Mouse (Mus musculus) fibroblast of lung, adult 2 months (primary cell): Measurements from ENCODE around the gene Rgs3.

ENCODE experiments used
- DNase-seq: peaks from one replicate; pipeline ENCODE4 v3.0.0-alpha.2; 2011; ENCODE audit warnings: low read depth

Gene Rgs3

DNA sequence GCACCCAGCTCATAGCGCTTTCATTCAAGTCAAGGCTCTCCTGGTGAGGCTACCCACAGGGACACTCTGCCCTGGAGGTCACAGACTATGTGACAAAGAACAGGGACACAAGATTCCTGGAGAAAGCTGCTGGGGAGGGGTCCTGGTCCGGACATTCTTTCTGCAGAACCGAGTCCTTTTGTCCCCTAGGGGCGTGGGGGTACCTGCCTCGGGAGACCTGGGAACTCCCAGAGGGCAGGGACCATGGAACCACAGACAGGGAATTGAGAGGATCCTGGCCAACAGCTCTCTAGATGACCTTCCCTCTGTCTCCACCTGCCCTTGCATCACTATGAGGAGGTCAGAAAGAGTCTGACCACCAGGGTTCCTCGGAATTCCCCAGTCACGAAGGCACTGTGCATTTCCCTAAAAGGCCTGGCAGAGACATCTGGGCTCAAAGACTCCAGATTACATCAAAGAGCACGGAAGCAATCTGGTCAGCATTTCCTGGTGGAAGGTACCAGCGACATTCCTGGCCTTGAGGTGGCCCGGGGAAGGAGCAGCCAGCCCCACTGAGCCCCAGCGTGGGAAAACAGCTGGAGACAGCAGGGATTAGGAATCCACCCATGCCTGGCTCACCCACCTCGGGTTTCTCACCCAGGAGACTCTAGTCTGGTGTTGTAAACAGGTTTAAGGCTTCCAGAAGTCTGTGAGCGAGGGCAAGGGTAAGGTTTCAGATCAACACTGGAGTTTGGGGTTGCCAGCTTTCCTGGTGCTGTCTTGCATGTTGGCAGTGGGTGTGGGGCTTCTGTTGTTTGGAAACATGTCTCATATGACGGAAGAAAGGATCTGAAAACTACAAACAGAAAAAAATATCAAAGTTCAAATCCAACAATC is 183.5 kb downstream of the Rgs3 start:
- DNase-seq, result no peak

DNA sequence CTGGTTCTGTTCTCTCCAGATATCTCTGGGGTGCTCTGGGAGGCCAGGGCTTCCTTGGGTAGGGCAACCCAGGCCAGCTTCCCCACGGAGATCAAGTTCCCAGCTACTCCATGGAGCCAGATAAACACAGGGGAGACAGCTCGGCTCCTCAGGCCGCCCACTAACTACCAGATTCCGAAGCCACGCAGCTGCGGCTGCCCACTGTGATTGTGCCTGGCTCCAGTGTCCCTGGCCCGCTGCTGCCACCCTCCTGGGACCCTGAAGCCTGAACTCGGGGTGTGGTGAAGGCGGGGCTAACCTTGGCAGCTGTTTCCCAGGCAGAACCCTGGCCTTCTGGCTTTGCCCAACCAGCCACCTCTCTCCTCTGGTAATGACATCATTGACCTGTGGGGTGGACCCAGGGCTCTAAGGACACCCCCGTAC is 184.9 kb downstream of the Rgs3 start:
- DNase-seq, result no peak

DNA sequence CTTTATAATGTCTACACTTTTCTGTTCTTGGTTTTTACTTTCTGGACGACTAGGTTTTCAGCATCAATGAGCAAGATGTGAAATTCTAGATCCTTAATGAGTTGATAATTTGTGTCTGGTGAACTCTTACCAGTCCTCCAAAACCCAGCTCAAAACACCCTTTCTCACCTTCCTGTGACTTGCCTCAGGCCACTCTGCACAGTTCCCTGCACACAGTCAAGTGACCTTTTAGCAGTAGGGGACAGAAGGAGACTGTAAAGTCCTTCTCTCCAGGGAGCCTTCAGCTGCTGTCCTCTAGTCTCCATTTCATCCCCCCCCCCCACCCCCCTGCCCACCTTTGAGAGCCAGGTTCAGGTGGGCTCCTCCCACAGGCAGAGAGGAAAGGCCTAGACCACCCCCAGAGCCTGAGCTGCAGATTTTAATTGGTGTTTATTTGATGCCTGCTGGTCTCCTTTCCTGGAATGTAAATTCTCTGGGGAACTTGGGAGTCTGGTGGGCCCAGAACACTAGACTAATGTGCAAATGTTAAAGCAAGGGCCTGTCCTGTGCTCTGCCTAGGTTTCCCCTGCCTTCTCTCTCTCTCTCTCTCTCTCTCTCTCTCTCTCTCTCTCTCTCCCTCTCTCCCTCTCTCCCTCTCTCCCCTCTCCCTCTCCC is 185.5 kb downstream of the Rgs3 start:
- no peak for DNase-seq
